Mouse (Mus musculus): ENCODE data around the gene Fastkd1. TPM values are rescaled to one million over a fixed set of nuclear protein-coding genes. Genes with fewer than 3 reads are reported as not detected.
"Not testable (repeated sequence)": the region's sequence is repeated elsewhere in the genome, so short reads cannot be mapped to it uniquely, and the experiment has no call there.

Gene Fastkd1
- total RNA-seq, 2 experiments from 2014 or later = 19.3 to 20.0 TPM

DNA sequence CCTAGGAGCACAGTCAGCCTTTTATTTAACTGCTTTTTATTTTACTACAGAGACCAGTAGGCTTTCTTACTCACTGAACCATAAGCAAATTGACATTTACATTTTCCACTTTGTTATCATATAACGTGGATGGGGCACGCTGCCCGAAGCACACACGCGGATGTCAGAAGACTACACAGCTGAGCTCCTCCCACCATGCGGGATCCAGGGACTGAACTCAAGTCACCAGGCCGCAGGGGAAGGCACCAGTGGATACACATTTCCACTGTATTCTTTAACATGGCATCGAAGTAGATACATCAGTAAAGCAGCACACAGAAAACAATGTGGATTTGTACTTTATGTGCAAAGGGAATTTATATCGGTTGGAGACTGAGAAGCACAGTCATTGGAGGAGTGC lies 38.0 kb downstream of the Fastkd1 start:
- DNase-seq (ENCODE audit: low spot score in 2 of 2) = no peak

- no peak for DNase-seq (ENCODE audit: low spot score in 2 of 2)
Measured at GRCm38 (mm10) chr2:69673723-69674122, 39.6 kb downstream of the Fastkd1 start.

DNA sequence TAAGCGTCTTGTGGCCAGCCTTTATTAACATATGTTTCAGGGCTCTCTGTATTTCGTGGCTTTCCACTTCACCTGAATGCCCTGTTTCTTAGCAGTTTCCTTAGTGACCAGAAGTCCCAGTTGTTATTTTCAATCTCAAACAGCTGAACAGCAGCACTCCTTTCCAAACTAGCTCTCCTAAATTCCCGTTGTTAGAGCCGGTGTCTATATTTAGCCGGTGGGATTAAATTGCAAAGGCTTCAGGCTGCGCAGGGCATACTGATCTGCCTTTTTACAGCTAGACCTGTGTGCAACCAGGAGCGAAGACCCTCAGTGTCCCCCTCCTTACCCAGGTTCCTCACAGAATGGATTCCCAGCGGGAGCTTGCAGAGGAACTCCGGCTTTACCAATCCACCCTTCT lies 43.5 kb downstream of the Fastkd1 start, which contains the start of gene Klhl41:
Gene Klhl41, plus strand, starts transcription at position 268 of the 400 bp plus-strand sequence.
- DNase-seq (ENCODE audit: low spot score in 2 of 2) = no peak

- no peak for DNase-seq (ENCODE audit: low spot score in 2 of 2)
Measured at GRCm38 (mm10) chr2:69668414-69668813, 44.9 kb downstream of the Fastkd1 start.

- no peak for DNase-seq (ENCODE audit: low spot score in 2 of 2)
Measured at GRCm38 (mm10) chr2:69667656-69668055, 45.7 kb downstream of the Fastkd1 start.

DNA sequence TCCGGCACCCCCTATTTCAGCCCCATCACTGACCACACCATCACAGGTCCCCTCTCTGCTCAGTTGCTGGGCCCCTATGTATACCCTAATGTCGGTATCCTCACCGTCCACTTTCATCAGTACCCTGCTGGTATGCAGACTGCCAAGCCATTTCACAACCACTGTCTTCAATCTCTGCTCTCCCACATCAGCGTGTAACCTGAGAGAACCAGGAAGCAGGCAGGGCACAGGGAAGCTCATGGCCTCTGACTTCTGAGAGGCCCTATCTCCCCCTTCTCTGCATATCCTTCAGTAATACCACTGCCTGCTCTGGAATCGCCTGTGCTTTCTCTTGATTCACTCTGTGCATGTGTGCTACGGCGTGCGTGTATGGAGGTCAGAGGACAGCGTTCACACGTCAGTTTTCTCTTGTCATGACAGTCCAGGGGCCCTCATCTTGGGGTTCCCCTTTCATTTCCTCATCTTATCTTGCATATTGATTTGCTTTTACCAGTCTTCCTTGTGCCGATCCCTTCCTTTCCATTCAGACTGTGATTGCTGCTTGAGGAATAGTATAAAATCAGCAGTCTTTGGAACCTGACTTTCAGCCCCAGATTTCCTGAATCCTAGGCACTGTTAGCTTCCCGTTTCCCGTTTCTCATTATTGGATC lies 49.4 kb downstream of the Fastkd1 start:
- no peak for DNase-seq (ENCODE audit: low spot score in 2 of 2)

DNA sequence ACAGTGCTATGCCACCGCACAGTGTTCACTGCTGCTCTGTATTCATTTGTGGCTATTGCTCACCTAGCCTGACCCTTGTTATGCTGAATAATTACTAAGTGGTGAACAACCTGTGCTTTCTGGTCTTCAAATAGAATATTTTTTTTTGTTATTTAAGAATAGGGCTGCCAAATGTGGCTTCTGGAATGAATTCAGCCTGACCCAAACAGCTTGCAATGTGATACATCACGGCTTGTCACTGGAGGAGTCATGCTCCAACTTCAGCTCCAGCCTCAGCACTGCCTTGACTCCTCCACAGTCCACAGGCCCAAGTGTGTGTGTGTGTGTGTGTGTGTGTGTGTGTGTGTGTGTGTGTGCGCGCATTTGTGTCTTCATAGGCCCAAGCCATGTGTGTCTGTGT lies 54.0 kb downstream of the Fastkd1 start:
- DNase-seq (ENCODE audit: low spot score in 2 of 2) = no peak

GRCm38 (mm10) chr2:69649716-69650115 lies 63.6 kb downstream of the Fastkd1 start:
- DNase-seq (ENCODE audit: low spot score in 2 of 2) = no peak

GRCm38 (mm10) chr2:69646726-69647490 lies 66.4 kb downstream of the Fastkd1 start, which contains the start of gene Bbs5:
Bbs5 (plus strand) TSS chr2:69647171.
- peak; percentile 87 to 94 for DNase-seq (ENCODE audit: low spot score in 2 of 2)

DNA sequence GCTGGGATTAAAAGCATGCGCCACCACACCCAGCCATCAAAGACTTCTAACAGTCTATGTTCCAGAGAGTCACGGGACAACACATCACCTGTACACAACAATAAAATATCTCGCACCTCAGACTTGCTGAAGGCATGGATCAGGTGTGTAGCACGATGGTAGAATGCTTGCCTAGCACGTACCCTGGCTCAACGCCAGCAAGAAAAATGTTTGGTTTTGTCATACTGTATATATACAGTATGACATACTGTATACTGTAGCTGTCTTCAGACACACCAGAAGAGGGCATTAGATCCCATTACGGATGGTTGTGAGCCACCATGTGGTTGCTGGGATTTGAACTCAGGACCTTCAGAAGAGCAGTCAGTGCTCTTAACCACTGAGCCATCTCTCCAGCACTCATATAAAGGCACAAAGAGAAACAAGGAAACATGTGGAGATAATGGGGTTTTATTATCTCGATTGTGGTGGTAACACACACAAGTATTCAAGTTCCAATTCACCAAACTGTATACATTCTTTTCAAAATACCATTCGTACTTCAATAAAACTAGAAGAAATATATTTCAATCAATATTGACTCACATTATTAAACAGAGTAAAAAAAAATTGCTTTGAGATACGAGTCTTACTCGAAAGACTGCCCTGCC lies 68.2 kb downstream of the Fastkd1 start:
- DNase-seq (ENCODE audit: low spot score in 2 of 2) = no peak

DNA sequence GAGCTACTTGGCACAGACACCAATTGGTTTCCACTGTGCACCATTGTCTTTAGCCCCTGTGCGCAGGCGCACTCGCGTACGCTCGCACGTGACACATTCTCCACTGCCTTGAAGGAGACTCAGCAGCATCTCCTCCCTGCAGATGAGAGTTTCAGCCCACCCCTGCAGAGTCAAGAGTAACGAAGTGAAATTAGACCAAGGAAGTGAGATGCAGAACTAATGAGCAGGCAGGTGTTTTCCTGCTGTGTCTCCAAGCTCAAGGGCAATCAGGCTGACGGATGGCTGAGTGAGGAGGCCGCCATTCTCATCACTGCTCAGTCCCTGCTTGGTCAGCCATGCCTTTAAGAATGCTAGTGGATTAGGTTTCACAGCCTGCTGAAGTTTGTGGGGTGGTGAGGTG lies 73.2 kb downstream of the Fastkd1 start:
- no peak for DNase-seq (ENCODE audit: low spot score in 2 of 2)

- DNase-seq (ENCODE audit: low spot score in 2 of 2) = not testable (repeated sequence)
Measured at GRCm38 (mm10) chr2:69637989-69638388, 75.3 kb downstream of the Fastkd1 start.

Other genes with a start within 250 kb of the Fastkd1 start
- gene Lrp2, start 127.5 kb downstream of the Fastkd1 start, total RNA-seq (2021) = 1 to 10 TPM in 1 of 2 experiments, under 1 TPM in 1; 0.67 to 1.2 TPM
- gene Bbs5, start 66.3 kb downstream of the Fastkd1 start, total RNA-seq (2021) = 10 to 100 TPM; 23.7 to 29.8 TPM
- gene Klhl41, start 43.4 kb downstream of the Fastkd1 start, total RNA-seq (2021) = under 1 TPM; 0.43 to 0.78 TPM
- 10 to 100 TPM; 60.3 to 67.0 TPM for gene Ppig, start 9.0 kb upstream of the Fastkd1 start, total RNA-seq (2021)
- 1 to 10 TPM; 2.7 to 2.8 TPM for gene Ccdc173, start 76.1 kb upstream of the Fastkd1 start, total RNA-seq (2021)
- gene Phospho2, start 76.1 kb upstream of the Fastkd1 start, total RNA-seq (2021) = 10 to 100 TPM; 19.0 to 21.7 TPM
- 10 to 100 TPM; 60.8 to 63.5 TPM for gene Klhl23, start 108.4 kb upstream of the Fastkd1 start, total RNA-seq (2021)
- gene Ssb, start 148.0 kb upstream of the Fastkd1 start, total RNA-seq (2021) = 100 to 1,000 TPM; 129 to 149 TPM
- gene Mettl5, start 172.1 kb upstream of the Fastkd1 start, total RNA-seq (2021) = 10 to 100 TPM; 13.4 to 16.6 TPM
- gene Ubr3, start 183.7 kb upstream of the Fastkd1 start, total RNA-seq (2021) = 100 to 1,000 TPM; 132 to 136 TPM